ENCODE assay signal across 20 mouse cellular contexts in genomic region chr5:151270815-151271214, GRCm38 (mm10). TPM values are rescaled to one million over a fixed set of nuclear protein-coding genes. Genes with fewer than 3 reads are reported as not detected.
DNase-seq lines count a peak whose midpoint lies in the region; ATAC-seq lines count a peak whose summit lies in the region.
"Had no signal": no experiment of that assay in that cellular context is flagged by ENCODE, and none has a peak within 500 bp of the region (broad histone marks: within the 10 kb centered on the region; RNA-seq: fewer than 3 reads in every experiment).

No protein-coding gene starts in this region.

- no peaks in the 10 kb centered on the region for H3K36me3 ChIP-seq in liver, embryonic 12.5 days
- H3K36me3 ChIP-seq in liver, embryonic 11.5 days (ENCODE audit: control insufficient read depth, insufficient read depth, low read length), result no peaks in the 10 kb centered on the region
- H3K36me3 ChIP-seq in liver, embryonic 13.5 days, result no peaks in the 10 kb centered on the region
- H3K36me3 ChIP-seq in forebrain, embryonic 13.5 days (ENCODE audit: poor library complexity, severe bottlenecking), result no peaks in the 10 kb centered on the region
- H3K36me3 ChIP-seq: embryonic facial prominence, embryonic 10.5 days; embryonic facial prominence, embryonic 12.5 days; G1E had no signal

- H3K4me3 ChIP-seq in liver, embryonic 12.5 days, result no peak overlapping the region
- H3K4me3 ChIP-seq in liver, embryonic 11.5 days (ENCODE audit: low read depth, low read length), result no peak overlapping the region
- H3K4me3 ChIP-seq in liver, embryonic 13.5 days (replicated peaks), result no peak overlapping the region
- no peak overlapping the region for H3K4me3 ChIP-seq in forebrain, embryonic 13.5 days
- H3K4me3 ChIP-seq: embryonic facial prominence, embryonic 10.5 days; embryonic facial prominence, embryonic 12.5 days had no signal

- H3K4me1 ChIP-seq in liver, embryonic 12.5 days, result no peaks in the 10 kb centered on the region
- H3K4me1 ChIP-seq in liver, embryonic 11.5 days (replicated peaks; ENCODE audit: control insufficient read depth, insufficient read depth, low read length), result no peaks in the 10 kb centered on the region
- no peaks in the 10 kb centered on the region for H3K4me1 ChIP-seq in liver, embryonic 13.5 days (replicated peaks)
- H3K4me1 ChIP-seq in forebrain, embryonic 13.5 days, result peaks cover 5% of the 10 kb centered on the region; the same call in 1 of the 2 replicates
- H3K4me1 ChIP-seq: embryonic facial prominence, embryonic 10.5 days; embryonic facial prominence, embryonic 12.5 days had no signal

- H3K27me3 ChIP-seq in liver, embryonic 12.5 days (replicated peaks), result no peaks in the 10 kb centered on the region
- no peaks in the 10 kb centered on the region for H3K27me3 ChIP-seq in liver, embryonic 11.5 days (replicated peaks; ENCODE audit: control insufficient read depth, insufficient read depth, low read length)
- no peaks in the 10 kb centered on the region for H3K27me3 ChIP-seq in liver, embryonic 13.5 days
- H3K27me3 ChIP-seq in forebrain, embryonic 13.5 days, result no peaks in the 10 kb centered on the region
- H3K27me3 ChIP-seq: CH12.LX; embryonic facial prominence, embryonic 12.5 days; Patski had no signal

- no peak overlapping the region for H3K4me2 ChIP-seq in liver, embryonic 12.5 days
- H3K4me2 ChIP-seq in liver, embryonic 11.5 days, result no peak overlapping the region
- H3K4me2 ChIP-seq in liver, embryonic 13.5 days, result no peak overlapping the region
- no peak overlapping the region for H3K4me2 ChIP-seq in forebrain, embryonic 13.5 days
- H3K4me2 ChIP-seq: embryonic facial prominence, embryonic 12.5 days had no signal

- H3K27ac ChIP-seq in liver, embryonic 12.5 days, result no peak overlapping the region
- no peak overlapping the region for H3K27ac ChIP-seq in liver, embryonic 11.5 days (ENCODE audit: low read depth, low read length)
- H3K27ac ChIP-seq in liver, embryonic 13.5 days, result no peak overlapping the region
- no peak overlapping the region for H3K27ac ChIP-seq in forebrain, embryonic 13.5 days
- H3K27ac ChIP-seq: embryonic facial prominence, embryonic 10.5 days; embryonic facial prominence, embryonic 12.5 days had no signal

- peak; percentile 32; the same call in 1 of the 2 replicates for ATAC-seq in liver, embryonic 12.5 days
- ATAC-seq in liver, embryonic 11.5 days (replicated peaks; ENCODE audit: low FRiP score), result no peak
- ATAC-seq in liver, embryonic 13.5 days (ENCODE audit: low read depth), result 0 out of 2 replicates have a peak, but pooled peaks have one; percentile 43
- 0 out of 2 replicates have a peak, but pooled peaks have one; percentile 24 for ATAC-seq in megakaryocyte, adult 5-6 weeks (ENCODE audit: poor library complexity, severe bottlenecking)
- no peak for ATAC-seq in forebrain, embryonic 13.5 days
- ATAC-seq: activated CD4-positive, CD25-positive, alpha-beta regulatory T cell, adult 4 months; CD4-positive, CD25-positive, alpha-beta regulatory T cell, adult 4 months; forebrain, embryonic 14.5 days; forebrain, embryonic 16.5 days; Patski had no signal

- no peak overlapping the region for H3K9ac ChIP-seq in liver, embryonic 12.5 days
- no peak overlapping the region for H3K9ac ChIP-seq in liver, embryonic 11.5 days (ENCODE audit: low read depth, low read length)
- no peak overlapping the region for H3K9ac ChIP-seq in liver, embryonic 13.5 days
- no peak overlapping the region for H3K9ac ChIP-seq in forebrain, embryonic 13.5 days
- H3K9ac ChIP-seq: embryonic facial prominence, embryonic 12.5 days had no signal

- DNase-seq in liver, embryonic 11.5 days (ENCODE audit: low spot score), result no peak
- no peak for DNase-seq in liver, embryonic 13.5 days
- DNase-seq in cerebellum, adult 11 months, result no peak
- DNase-seq: adrenal gland, adult 8-10 months; adrenal gland, postnatal 14 days; adrenal gland, postnatal 36 days; cerebellum, adult 18-20 months; cerebellum, postnatal 25 days had no signal

- H3K9me3 ChIP-seq in liver, embryonic 12.5 days (replicated peaks), result no peaks in the 10 kb centered on the region
- H3K9me3 ChIP-seq in liver, embryonic 11.5 days (ENCODE audit: control insufficient read depth, low read length), result no peaks in the 10 kb centered on the region
- no peaks in the 10 kb centered on the region for H3K9me3 ChIP-seq in liver, embryonic 13.5 days (replicated peaks)
- H3K9me3 ChIP-seq in forebrain, embryonic 13.5 days (replicated peaks), result no peaks in the 10 kb centered on the region
- H3K9me3 ChIP-seq: embryonic facial prominence, embryonic 10.5 days; embryonic facial prominence, embryonic 12.5 days; G1E had no signal

- WGBS in liver, embryonic 12.5 days (ENCODE audit: insufficient replicate concordance), result 67% methylated on average over 5 of the region's 5 CpGs
- WGBS in liver, embryonic 11.5 days, result 79% methylated on average over 5 of the region's 5 CpGs
- WGBS in liver, embryonic 13.5 days (ENCODE audit: insufficient replicate concordance), result 53% methylated on average over 5 of the region's 5 CpGs
- WGBS in forebrain, embryonic 13.5 days, result 90% methylated on average over 5 of the region's 5 CpGs

RNA-seq across cellular contexts. Expression of gene Stard13, which starts 37.2 kb away (rescaled TPM):
- 1.3 and 1.7 TPM in 2 replicates for polyA plus RNA-seq in liver, embryonic 12.5 days (2016; fragmentation: Nextera tagmentation; extraction: Ambion mirVana)
- 2.3 and 2.8 TPM in 2 replicates for polyA plus RNA-seq in liver, embryonic 11.5 days (2014; fragmentation: Nextera tagmentation; extraction: Ambion mirVana)
- 1.2 TPM in 2 replicates for polyA plus RNA-seq in liver, embryonic 13.5 days (2015; fragmentation: Nextera tagmentation; extraction: Ambion mirVana)
- not detected in 2 replicates for total RNA-seq in megakaryocyte, adult 5-6 weeks (2015)
- total RNA-seq in megakaryocyte, adult 5-6 weeks (2017), result 0.07 TPM in 1 of 2 replicates, not detected in the other
- polyA plus RNA-seq in forebrain, embryonic 13.5 days (2015; fragmentation: Nextera tagmentation; extraction: Ambion mirVana), result 2.4 and 4.2 TPM in 2 replicates
- polyA plus RNA-seq: activated CD4-positive, CD25-positive, alpha-beta regulatory T cell, adult 4 months; CD4-positive, CD25-positive, alpha-beta regulatory T cell, adult 4 months; G1E had no signal

Comparison
In these comparisons a context has a peak if more than half of its experiments do, and no peak if none do; other contexts are left out.
1. ATAC-seq: peak in liver, embryonic 12.5 days (single experiment), liver, embryonic 13.5 days (single experiment) and megakaryocyte, adult 5-6 weeks (single experiment); none in liver, embryonic 11.5 days (single experiment) and forebrain, embryonic 13.5 days (single experiment).